Mouse (Mus musculus) frontal cortex, postnatal 36 days (tissue): Measurements from ENCODE around the gene Cdkl1.

Experiments used
- DNase-seq, 2 experiments: peaks; one replicate each; pipeline ENCODE4 v3.0.0; 2022; ENCODE audit warnings: low spot score in 2 of 2

The Cdkl1 gene

DNA sequence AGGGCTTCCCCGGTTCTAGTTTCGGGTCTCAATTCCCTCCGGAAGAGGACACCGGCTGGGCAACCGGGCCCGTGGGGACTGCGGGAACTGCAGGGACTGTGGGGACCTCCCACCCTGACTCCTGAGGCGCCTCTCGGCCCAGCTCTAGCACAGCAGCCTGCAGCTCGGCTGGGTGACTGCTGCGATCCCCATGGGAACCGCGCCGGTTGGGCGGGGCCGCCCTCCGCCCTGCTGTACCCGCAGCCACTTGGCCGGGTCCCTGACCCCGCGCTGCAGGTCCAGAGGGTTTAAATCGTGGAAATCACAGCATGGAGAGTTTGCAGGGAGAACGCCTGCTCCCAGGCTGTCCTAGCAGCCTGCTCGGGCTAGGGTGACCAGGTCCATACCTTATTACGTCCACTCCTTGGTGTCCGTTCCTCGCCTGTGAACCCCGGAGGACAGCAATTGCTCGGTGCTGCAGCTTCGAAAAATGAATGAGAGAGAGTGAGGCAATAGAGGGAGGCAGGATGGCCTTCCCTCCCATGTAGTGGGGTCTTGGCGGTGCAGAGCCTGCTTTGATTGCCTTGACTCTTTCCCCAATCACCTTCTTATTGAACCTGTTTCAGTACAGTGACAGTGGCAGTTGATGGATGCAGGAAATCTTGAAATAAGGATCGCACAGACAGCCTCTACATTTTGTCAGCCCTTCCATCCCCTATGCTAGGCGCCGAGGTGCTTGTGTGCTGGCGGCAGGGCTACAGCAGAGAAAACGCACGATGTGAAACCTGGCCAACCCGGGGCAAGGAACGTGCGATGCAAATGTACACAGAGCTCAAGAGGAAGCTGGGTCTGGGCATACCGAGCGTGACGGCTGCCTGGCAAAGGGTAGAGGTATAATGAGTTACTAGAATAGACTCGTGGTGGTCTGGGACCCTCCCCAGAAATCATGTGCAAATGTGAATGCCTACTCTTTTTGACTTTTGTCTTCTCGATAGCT, at the start of gene Cdkl1:
Cdkl1 (minus strand) TSS at position 738 of the 976 bp plus-strand sequence.
- DNase-seq = peak; percentile 74 to 75

- no peak for DNase-seq
These were observed 47.3 kb upstream of the Cdkl1 start for GRCm38 (mm10) chr12:69838376-69838775.

DNA sequence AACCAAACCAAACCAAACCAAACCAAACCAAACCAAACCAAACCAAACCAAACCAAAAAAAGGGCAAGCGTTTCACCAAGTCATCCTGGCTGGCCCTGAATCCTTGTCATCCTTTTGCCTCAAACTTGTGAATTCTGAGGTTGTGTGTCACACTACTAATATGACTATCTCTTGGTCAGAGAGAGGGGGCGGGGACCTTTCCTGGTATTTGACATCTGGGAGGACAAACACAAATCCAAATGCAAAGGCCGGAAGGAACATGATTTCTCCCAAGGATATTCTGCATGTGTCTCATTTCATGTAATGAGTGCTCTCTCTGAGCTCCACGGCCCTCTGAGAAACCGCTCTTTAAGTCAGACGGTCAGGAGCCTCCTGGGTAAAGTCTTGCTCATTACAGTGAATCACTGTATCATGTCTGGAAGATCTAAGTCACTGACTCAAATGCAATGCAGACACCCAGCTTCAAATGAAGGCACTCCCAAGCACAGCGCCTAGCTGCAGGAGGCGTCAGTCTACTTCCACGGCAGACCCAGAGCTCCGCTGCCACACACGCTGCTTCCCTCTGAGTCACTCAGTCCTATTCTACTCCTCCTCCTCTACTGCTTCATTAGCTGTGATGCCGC, 43.0 kb upstream of the Cdkl1 start:
- DNase-seq = peak; percentile 32 to 51

GRCm38 (mm10) chr12:69831239-69831910, 40.3 kb upstream of the Cdkl1 start:
- DNase-seq = no peak

DNA sequence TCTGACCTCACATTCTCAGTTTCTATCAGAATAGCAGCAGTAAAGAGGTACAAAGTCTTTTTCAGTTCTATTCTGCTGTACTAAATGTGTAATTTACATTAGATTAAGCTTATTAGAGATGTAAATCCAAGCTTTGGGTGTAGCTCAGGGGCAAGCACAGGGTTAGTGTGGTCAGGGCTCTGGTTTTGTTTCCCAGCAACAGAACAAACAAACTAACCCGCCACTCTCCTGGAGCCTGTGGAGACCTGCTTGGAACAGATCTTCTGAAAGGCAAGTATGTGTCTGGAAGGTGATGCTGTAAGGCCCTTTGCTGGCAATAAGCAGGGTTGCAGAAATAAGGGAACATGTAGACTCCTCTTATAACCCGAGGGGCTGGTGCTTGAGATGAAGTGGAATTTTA, 37.1 kb upstream of the Cdkl1 start:
- no peak for DNase-seq

GRCm38 (mm10) chr12:69824881-69825597, 34.0 kb upstream of the Cdkl1 start:
- no peak for DNase-seq

- no peak for DNase-seq
These were observed 23.2 kb upstream of the Cdkl1 start for GRCm38 (mm10) chr12:69814272-69814671.

GRCm38 (mm10) chr12:69813596-69813995, 22.5 kb upstream of the Cdkl1 start:
- no peak for DNase-seq

DNA sequence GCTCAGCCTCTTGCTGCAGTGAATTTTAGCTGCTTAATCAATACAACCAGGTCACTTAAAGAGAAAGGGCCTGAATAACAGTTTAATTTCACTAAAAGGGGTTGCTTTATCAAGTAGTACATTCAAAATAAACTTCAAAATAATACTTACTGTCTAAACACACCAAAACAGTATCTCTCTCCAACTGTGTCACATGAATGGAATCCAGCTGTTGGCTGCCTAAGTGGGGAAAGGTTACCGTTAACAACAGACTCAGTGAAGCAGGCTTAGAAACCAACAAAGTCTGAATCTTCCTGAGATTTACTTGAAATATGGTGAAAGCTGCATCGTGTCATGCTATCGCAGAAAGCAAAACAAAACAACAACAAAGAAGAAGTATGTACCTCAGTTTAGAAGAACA, 21.9 kb upstream of the Cdkl1 start:
- no peak for DNase-seq

GRCm38 (mm10) chr12:69811976-69812375, 20.9 kb upstream of the Cdkl1 start:
- DNase-seq = no peak

DNA sequence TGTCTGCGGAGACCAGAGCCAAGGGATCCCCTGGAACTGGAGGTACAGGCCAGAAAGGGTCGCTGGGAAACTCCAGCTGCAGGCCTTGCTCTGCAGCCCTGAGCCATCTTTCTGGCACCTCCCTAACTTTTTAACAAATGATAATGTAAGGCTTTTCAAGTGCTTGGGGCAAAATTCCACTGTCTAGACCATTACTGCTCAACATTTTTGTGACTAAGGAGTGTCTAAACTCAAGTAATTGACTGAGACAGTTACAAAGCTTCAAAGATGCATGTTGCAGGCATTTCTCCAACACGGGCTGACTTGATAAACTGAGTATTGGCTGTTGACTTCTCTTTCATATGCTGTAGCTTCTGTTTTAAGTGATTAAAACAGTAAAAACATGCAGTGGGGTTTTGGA, 18.4 kb upstream of the Cdkl1 start:
- no peak for DNase-seq

DNA sequence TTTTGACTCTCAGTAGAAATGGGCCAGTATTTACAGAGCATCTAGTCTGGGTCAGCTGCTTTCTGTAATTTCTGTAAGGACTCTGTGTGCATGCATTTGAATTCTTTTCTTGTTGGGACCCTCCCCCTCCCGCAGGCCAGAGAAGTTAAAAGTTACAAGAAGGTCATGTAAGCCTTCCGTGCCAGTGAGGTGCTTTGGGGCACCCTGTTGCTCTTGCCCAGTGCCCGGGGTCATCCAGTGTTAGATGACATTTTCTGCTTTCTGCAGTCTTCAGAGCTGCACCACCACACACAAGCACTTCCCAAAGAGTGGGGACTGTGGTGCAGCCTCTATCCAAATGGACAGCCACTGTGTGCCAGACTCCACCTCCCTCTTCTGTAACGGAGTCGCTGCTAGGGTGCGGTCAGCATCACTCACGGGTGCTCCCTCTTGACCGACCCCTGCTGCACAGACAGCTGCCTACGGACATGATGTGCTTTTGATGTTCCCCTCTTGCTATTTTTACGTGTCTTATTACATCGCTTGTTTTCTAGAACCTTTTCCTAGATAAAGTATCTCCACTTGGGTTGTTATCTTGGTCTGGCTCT, 16.4 kb upstream of the Cdkl1 start:
- DNase-seq = no peak

- no peak for DNase-seq
These were observed 14.1 kb upstream of the Cdkl1 start for GRCm38 (mm10) chr12:69805148-69805547.

DNA sequence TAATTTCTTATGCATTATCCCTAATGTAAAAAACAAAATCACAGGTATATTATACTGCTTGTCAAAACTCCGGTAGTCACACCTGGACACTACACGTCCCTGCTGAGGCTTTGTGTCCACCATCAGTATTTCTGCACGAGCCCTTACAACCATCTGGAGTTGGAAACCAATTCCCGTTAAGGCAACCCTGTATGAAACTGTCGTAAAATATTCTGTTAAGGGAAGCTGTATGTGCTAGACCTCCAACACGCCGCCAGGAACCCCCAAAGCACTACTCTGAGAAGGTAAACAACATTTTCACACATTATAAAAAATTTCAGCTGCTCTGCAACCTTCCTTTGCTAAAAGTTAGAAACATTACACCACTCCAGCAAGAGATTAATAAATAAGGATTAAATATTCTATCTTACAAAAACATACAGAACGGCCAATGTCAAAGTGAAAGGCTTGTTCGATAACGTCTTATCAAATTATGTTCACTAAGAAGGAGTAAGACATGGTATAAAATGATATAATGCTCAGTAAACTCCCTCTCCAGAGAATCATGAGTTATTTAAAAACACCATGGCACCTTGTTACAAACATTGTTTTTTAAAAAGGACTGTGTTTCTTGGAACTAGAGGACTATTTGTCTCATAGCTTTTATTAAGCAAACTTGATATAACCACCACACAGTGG, 13.5 kb upstream of the Cdkl1 start:
- no peak for DNase-seq

- no peak for DNase-seq
These were observed 12.1 kb upstream of the Cdkl1 start for GRCm38 (mm10) chr12:69803196-69803595.

DNA sequence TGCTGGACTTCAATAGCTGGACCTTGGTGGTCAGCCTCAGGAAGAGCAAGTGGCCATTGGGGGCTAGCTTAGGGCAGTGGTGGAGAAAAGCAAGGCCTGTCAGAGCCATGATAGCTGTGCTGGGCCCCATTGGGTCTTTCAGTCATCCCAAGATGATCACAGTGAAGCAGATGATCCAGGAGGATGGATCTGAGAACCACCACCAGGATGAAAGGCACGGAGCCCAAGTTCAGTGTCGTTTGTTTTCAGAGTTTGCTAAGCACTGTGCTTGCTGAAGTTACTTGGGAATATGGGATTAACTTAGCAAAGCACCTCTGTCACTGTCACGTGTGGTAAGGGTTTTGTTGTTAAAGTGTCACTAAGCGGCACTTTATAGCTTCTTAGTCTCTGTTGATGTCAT, 9.5 kb upstream of the Cdkl1 start:
- DNase-seq = no peak

DNA sequence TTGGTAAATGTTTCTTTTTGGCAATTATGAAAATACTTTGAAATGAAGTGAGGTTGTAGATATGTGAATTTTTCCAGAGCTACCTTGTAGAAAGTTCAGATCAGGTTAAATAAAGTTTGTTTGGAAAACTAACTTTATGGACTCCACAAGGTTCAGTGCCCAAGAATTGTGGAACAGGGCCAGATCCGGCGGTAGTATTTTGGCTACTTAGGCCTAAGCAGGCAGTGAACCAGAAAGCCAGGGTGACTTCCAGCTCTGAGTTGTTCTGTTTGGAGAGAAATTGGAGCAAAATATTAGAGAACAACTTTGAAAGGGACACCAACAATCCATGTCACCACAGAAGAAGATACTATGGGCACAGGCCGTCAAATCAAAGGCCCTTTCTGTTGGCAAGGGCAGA, 5.2 kb upstream of the Cdkl1 start:
- DNase-seq = no peak

DNA sequence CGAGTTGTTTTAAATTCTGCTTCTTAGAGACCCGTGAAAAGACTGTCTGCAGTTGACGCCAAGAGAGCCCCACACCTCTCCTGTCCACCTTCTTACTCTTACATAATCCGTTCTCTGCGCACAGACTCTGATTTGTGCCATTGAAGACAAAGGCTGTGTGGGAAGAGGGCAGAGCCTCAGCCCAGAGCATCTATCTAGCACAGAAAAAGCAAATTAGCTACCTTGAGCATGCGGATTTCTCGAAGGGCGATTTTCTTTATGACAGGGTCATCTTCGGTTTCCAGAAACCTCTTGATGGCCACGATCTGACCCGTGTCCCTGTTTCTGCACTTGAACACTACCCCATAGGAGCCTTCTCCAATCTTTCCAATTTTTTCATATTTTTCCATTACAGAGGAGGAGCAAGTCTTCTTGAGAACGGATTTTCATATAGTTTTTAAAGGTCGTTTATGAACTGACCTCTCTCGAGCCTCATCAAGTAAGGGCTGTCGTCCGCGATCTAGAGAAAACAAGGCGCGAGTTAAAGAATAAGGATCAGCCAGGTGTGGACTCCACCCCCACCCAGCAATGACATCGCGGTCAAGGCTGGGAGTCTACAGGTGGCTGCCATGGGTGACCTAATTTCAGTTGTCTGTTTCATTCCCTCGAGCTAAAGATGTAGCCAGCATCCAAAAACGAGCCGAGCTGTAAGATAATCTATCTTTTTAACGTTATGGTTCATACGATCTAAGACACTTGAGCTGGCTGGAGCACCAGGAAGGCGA, 1.1 kb downstream of the Cdkl1 start:
- DNase-seq = peak; percentile 20 to 44

DNA sequence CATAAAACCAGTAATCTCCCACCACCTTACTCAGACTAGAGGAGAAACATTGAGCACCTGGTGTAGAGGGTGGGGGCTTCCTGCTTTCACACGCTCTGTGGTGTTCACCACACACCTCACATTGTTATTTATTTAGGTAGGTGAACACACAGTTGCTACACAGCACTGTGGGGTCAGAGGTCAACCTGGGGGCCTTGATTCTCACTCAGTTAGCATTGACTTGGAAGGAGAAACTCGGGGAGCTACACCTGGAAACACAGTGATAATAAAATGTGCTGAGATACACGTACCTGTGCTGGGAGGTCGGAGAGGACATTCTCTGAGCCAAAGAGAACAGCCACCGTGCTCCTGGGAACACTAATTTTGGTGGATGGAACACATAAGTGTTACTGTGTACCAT, 2.7 kb downstream of the Cdkl1 start:
- DNase-seq = no peak

DNA sequence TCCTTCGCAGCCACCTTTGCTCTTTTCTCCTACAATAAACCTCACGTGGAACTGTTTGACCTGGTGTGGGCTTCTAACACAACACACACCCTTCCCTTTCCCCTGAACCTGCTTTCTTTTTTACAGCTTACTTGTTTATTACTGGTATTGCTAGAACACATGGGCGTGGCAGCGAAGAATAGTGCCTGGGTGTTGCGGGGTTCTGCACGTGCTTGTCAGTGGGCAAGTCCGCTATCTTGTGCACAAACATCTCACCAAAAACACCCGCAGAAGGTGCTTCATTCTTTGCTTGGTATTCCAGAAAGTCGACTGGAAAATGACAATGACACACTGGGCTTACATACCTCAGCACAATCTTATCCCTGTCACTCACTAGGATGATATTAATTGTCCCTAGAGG, 5.6 kb downstream of the Cdkl1 start:
- no peak for DNase-seq
